Mouse (Mus musculus): ENCODE measurements around the gene Scyl1. TPM values are rescaled to one million over a fixed set of nuclear protein-coding genes. Genes with fewer than 3 reads are reported as not detected.

Gene Scyl1
- polyA plus RNA-seq, 1 experiment from 2014 or later, result 38.1 TPM

DNA sequence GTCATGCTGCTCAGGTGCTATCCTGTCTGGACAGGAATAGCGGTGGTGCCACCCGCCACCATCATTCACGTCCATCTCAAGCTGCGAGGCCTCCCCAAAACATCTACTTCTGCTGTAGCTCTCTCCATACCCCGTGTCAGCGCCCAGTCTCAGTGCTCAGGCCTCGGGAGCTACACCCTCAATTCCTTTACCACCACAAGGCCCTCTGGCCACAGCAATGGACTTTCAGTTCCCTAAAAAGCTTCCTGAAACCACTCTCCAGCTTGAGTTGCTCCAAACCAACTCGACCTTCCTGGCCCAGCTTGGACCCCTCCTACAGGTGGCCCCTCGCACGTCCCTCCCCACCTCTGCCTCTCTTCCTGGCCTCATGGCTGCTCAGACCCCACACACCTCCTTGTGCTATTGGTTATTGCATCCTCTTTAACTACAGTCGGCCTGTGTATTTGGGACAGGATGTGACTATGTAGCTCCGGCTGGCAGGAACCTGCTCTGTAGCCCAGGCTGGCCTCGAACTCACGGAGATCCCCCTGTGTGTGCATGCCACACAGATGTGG, 59.2 kb downstream of the Scyl1 start:
- 88% methylated on average over 14 of the region's 14 CpGs for WGBS
- H3K9me3 ChIP-seq (ENCODE audit: control insufficient read depth, low read length), result no peaks in the 10 kb centered on the region
- H3K4me2 ChIP-seq (replicated peaks; ENCODE audit: low read depth), result no peak overlapping the region
- no peak overlapping the region for H3K27ac ChIP-seq (replicated peaks)
- no peaks in the 10 kb centered on the region for H3K27me3 ChIP-seq (ENCODE audit: control insufficient read depth, insufficient read depth, low read length)
- no peak overlapping the region for H3K9ac ChIP-seq (ENCODE audit: low read length)
- H3K4me1 ChIP-seq (replicated peaks; ENCODE audit: control insufficient read depth, insufficient read depth), result peaks cover 7% of the 10 kb centered on the region; the same call in 1 of the 2 replicates
- H3K4me3 ChIP-seq (ENCODE audit: low read depth, low read length), result no peak overlapping the region
- TF ChIP-seq EP300 (optimal IDR thresholded peaks at IDR 0.05) (no peak), CTCF (IDR thresholded peaks at IDR 0.05; ENCODE audit: low read depth) (no peak)
- H3K36me3 ChIP-seq (ENCODE audit: control insufficient read depth, insufficient read depth, low read length), result peaks cover 15% of the 10 kb centered on the region
- no peak for DNase-seq (ENCODE audit: low spot score)
- no peak for ATAC-seq (ENCODE audit: low FRiP score, low TSS enrichment)

DNA sequence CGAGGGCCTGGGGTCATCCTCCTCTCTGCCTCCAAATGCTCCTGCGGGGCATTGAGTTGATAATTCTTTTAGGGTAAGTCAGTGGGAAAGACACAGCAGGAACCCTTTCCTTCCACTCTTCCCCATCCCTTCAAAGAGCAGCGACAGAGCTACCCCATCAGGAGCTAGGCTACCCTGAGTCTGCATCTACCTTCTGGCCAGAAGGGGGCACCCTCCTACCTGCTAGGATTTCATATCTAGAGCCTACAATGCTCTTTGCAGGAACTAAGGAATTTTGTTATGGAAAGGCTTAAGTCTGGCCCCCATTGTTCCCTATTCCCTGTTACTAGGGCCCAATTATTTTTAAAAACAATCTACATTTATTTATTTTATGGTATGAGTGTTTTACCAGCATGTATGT, 60.0 kb downstream of the Scyl1 start:
- WGBS, result 22% methylated on average over 3 of the region's 3 CpGs
- peaks cover 15% of the 10 kb centered on the region for H3K36me3 ChIP-seq (ENCODE audit: control insufficient read depth, insufficient read depth, low read length)
- no peak overlapping the region for H3K4me3 ChIP-seq (ENCODE audit: low read depth, low read length)
- TF ChIP-seq EP300 (optimal IDR thresholded peaks at IDR 0.05), result no peak
- peak; percentile 90 for TF ChIP-seq CTCF (IDR thresholded peaks at IDR 0.05; ENCODE audit: low read depth)
- no peak overlapping the region for H3K27ac ChIP-seq (replicated peaks)
- no peaks in the 10 kb centered on the region for H3K9me3 ChIP-seq (ENCODE audit: control insufficient read depth, low read length)
- H3K4me1 ChIP-seq (replicated peaks; ENCODE audit: control insufficient read depth, insufficient read depth), result peaks cover 7% of the 10 kb centered on the region; the same call in 1 of the 2 replicates
- H3K27me3 ChIP-seq (ENCODE audit: control insufficient read depth, insufficient read depth, low read length), result no peaks in the 10 kb centered on the region
- ATAC-seq (ENCODE audit: low FRiP score, low TSS enrichment), result no peak
- no peak overlapping the region for H3K9ac ChIP-seq (ENCODE audit: low read length)
- peak; percentile 77 for DNase-seq (ENCODE audit: low spot score)
- H3K4me2 ChIP-seq (replicated peaks; ENCODE audit: low read depth), result no peak overlapping the region

DNA sequence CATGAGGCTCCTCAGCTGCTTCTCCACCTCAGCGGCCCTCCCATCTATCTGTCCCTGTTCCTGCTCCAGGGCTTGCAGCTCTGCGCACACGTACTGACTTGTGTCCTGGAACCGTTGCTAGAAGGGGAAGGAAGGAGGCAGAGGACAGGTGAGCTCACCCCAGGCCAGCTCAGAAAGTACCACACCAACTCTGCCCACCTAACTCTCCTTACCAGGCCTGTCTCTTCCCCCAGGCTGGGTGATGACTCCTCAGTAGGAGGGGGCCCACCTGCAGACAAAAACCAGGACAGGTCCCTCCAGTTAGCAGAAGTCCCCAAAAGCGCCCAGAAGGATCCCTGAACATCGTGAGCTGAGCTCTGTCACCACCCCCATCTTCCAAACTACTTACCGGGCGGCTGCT, 60.6 kb downstream of the Scyl1 start:
- no peak overlapping the region for H3K4me3 ChIP-seq (ENCODE audit: low read depth, low read length)
- DNase-seq (ENCODE audit: low spot score) (no peak), ATAC-seq (ENCODE audit: low FRiP score, low TSS enrichment) (no peak)
- no peaks in the 10 kb centered on the region for H3K9me3 ChIP-seq (ENCODE audit: control insufficient read depth, low read length)
- H3K27me3 ChIP-seq (ENCODE audit: control insufficient read depth, insufficient read depth, low read length), result no peaks in the 10 kb centered on the region
- no peak overlapping the region for H3K9ac ChIP-seq (ENCODE audit: low read length)
- H3K4me2 ChIP-seq (replicated peaks; ENCODE audit: low read depth), result no peak overlapping the region
- 85% methylated on average over 8 of the region's 8 CpGs for WGBS
- H3K27ac ChIP-seq (replicated peaks), result no peak overlapping the region
- TF ChIP-seq EP300 (optimal IDR thresholded peaks at IDR 0.05), result no peak
- no peak for TF ChIP-seq CTCF (IDR thresholded peaks at IDR 0.05; ENCODE audit: low read depth)
- H3K36me3 ChIP-seq (ENCODE audit: control insufficient read depth, insufficient read depth, low read length), result peaks cover 15% of the 10 kb centered on the region
- H3K4me1 ChIP-seq (replicated peaks; ENCODE audit: control insufficient read depth, insufficient read depth), result peaks cover 9% of the 10 kb centered on the region

DNA sequence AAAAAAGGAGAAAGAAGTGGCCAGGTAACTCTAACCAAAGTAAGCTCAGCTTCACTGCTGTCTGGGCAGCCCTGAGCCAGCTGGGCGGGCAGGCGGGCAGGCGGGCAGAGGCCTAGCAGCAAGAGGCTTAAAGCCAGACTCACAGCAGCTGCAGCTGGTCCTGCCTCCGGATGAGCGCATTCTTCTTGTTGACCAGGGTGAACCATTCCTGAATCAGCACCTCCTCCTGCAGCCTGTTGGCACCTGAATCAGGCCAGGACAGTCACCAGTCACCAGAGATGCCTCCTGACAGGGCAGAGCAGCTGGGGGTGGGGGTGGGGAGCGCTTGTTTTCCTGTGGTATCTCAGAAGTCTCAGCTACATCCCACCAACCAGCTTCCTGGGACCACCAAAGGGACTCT, 61.2 kb downstream of the Scyl1 start:
- no peaks in the 10 kb centered on the region for H3K27me3 ChIP-seq (ENCODE audit: control insufficient read depth, insufficient read depth, low read length)

More for the DNA sequence above, 61.2 kb downstream of the Scyl1 start:
- no peak overlapping the region for H3K9ac ChIP-seq (ENCODE audit: low read length)
- no peaks in the 10 kb centered on the region for H3K9me3 ChIP-seq (ENCODE audit: control insufficient read depth, low read length)
- no peak overlapping the region for H3K4me2 ChIP-seq (replicated peaks; ENCODE audit: low read depth)
- no peak overlapping the region for H3K27ac ChIP-seq (replicated peaks)
- ATAC-seq (ENCODE audit: low FRiP score, low TSS enrichment), result no peak
- WGBS, result 94% methylated on average over 6 of the region's 6 CpGs
- peaks cover 9% of the 10 kb centered on the region for H3K4me1 ChIP-seq (replicated peaks; ENCODE audit: control insufficient read depth, insufficient read depth)
- H3K36me3 ChIP-seq (ENCODE audit: control insufficient read depth, insufficient read depth, low read length), result peaks cover 15% of the 10 kb centered on the region
- no peak for DNase-seq (ENCODE audit: low spot score)
- no peak overlapping the region for H3K4me3 ChIP-seq (ENCODE audit: low read depth, low read length)
- TF ChIP-seq EP300 (optimal IDR thresholded peaks at IDR 0.05) (no peak), CTCF (IDR thresholded peaks at IDR 0.05; ENCODE audit: low read depth) (no peak)

Other genes with a start within 250 kb of the Scyl1 start
- gene Ovol1, start 210.8 kb downstream of the Scyl1 start, polyA plus RNA-seq (2015; fragmentation: Nextera tagmentation; extraction: Ambion mirVana), result 26.6 and 28.2 TPM in 2 replicates
- 4.7 and 5.7 TPM in 2 replicates for gene Ap5b1, start 203.4 kb downstream of the Scyl1 start, polyA plus RNA-seq (2015; fragmentation: Nextera tagmentation; extraction: Ambion mirVana)
- 57.3 and 64.7 TPM in 2 replicates for gene Rnaseh2c, start 169.5 kb downstream of the Scyl1 start, polyA plus RNA-seq (2015; fragmentation: Nextera tagmentation; extraction: Ambion mirVana)
- gene Kat5, start 161.2 kb downstream of the Scyl1 start, polyA plus RNA-seq (2015; fragmentation: Nextera tagmentation; extraction: Ambion mirVana), result 31.8 and 37.9 TPM in 2 replicates
- gene Rela, start 133.9 kb downstream of the Scyl1 start, polyA plus RNA-seq (2015; fragmentation: Nextera tagmentation; extraction: Ambion mirVana), result 28.7 and 35.2 TPM in 2 replicates
- gene Sipa1, start 107.7 kb downstream of the Scyl1 start, polyA plus RNA-seq (2015; fragmentation: Nextera tagmentation; extraction: Ambion mirVana), result 8.0 and 11.5 TPM in 2 replicates
- gene Map3k11, start 82.7 kb downstream of the Scyl1 start, polyA plus RNA-seq (2015; fragmentation: Nextera tagmentation; extraction: Ambion mirVana), result 14.0 and 16.5 TPM in 2 replicates
- gene Pcnx3, start 82.5 kb downstream of the Scyl1 start, polyA plus RNA-seq (2015; fragmentation: Nextera tagmentation; extraction: Ambion mirVana), result 6.5 and 7.9 TPM in 2 replicates
- 8.4 and 9.5 TPM in 2 replicates for gene Kcnk7, start 67.1 kb downstream of the Scyl1 start, polyA plus RNA-seq (2015; fragmentation: Nextera tagmentation; extraction: Ambion mirVana)
- 28.0 and 29.5 TPM in 2 replicates for gene Ehbp1l1, start 45.1 kb downstream of the Scyl1 start, polyA plus RNA-seq (2015; fragmentation: Nextera tagmentation; extraction: Ambion mirVana)
- 51.9 and 52.1 TPM in 2 replicates for gene Fam89b, start 41.8 kb downstream of the Scyl1 start, polyA plus RNA-seq (2015; fragmentation: Nextera tagmentation; extraction: Ambion mirVana)
- gene Ltbp3, start 30.5 kb downstream of the Scyl1 start, polyA plus RNA-seq (2015; fragmentation: Nextera tagmentation; extraction: Ambion mirVana), result 15.7 and 26.9 TPM in 2 replicates
- 13.8 and 18.8 TPM in 2 replicates for gene Frmd8, start 103.9 kb upstream of the Scyl1 start, polyA plus RNA-seq (2015; fragmentation: Nextera tagmentation; extraction: Ambion mirVana)
- gene Slc25a45, start 106.4 kb upstream of the Scyl1 start, polyA plus RNA-seq (2015; fragmentation: Nextera tagmentation; extraction: Ambion mirVana), result 2.9 and 3.2 TPM in 2 replicates
- gene Tigd3, start 122.7 kb upstream of the Scyl1 start, polyA plus RNA-seq (2015; fragmentation: Nextera tagmentation; extraction: Ambion mirVana), result 0.77 and 1.0 TPM in 2 replicates
- 47.0 and 54.9 TPM in 2 replicates for gene Dpf2, start 141.6 kb upstream of the Scyl1 start, polyA plus RNA-seq (2015; fragmentation: Nextera tagmentation; extraction: Ambion mirVana)
- gene Cdc42ep2, start 153.4 kb upstream of the Scyl1 start, polyA plus RNA-seq (2015; fragmentation: Nextera tagmentation; extraction: Ambion mirVana), result 7.9 and 8.1 TPM in 2 replicates
- gene Pola2, start 192.8 kb upstream of the Scyl1 start, polyA plus RNA-seq (2015; fragmentation: Nextera tagmentation; extraction: Ambion mirVana), result 20.4 and 21.2 TPM in 2 replicates
- not detected in 2 replicates for gene Slc22a20, start 214.7 kb upstream of the Scyl1 start, polyA plus RNA-seq (2015; fragmentation: Nextera tagmentation; extraction: Ambion mirVana)
- gene Capn1, start 244.5 kb upstream of the Scyl1 start, polyA plus RNA-seq (2015; fragmentation: Nextera tagmentation; extraction: Ambion mirVana), result 21.2 and 21.4 TPM in 2 replicates

Measured in stomach, postnatal 0 days (tissue).